Mouse (Mus musculus): ENCODE measurements around the gene Hipk2.

DNA sequence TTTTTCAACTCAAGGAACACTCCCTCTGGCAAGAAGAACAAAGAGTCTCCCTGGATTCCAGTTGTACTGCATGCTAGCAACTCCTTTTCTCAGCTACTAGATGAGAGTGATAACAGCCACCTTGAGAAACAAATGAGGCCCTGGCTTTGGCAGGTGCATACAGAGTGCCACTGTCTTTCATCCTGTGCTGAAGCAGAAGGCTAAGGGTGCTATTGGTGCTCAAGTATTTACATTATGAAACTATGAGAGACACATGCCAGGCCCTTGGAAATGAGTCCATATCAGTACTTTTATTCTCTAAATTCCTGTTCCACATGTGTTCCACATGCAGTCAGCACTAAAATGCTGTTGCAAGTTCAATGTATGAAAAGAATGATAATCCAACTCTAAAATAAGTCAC, 79.0 kb downstream of the Hipk2 start:
- TF ChIP-seq MXI1 (IDR thresholded peaks at IDR 0.05; ENCODE audit: low read depth, low read length), result no peak
- no peak for TF ChIP-seq RAD21 (IDR thresholded peaks at IDR 0.05; ENCODE audit: low read depth, low read length)
- TF ChIP-seq CTCF (IDR thresholded peaks at IDR 0.05 in 2 of 3, conservative IDR thresholded peaks at IDR 0.05 in 1 of 3; ENCODE audit: control insufficient read depth in 1 of 3, insufficient read depth in 1 of 3, low read depth in 2 of 3, low read length in 3 of 3, poor library complexity in 1 of 3, severe bottlenecking in 1 of 3), result no peak
- TF ChIP-seq TCF12 (IDR thresholded peaks at IDR 0.05; ENCODE audit: low read depth, low read length), result no peak
